Mouse (Mus musculus) megakaryocyte, embryonic 14.5 days (primary cell): ENCODE data around the gene Snhg11. TPM values are rescaled to one million over a fixed set of nuclear protein-coding genes. Genes with fewer than 3 reads are reported as not detected.

Source experiments
- H3K27me3 ChIP-seq: replicated peaks from 2 replicates; pipeline ENCODE3; 2012; ENCODE audit warnings: inconsistent platforms
- H3K36me3 ChIP-seq: replicated peaks from 2 replicates; pipeline ENCODE3; 2012; ENCODE audit warnings: low read length, inconsistent platforms, mixed read lengths
- H3K4me1 ChIP-seq: 2 replicates; pipeline ENCODE4 v1.6.1; 2012; ENCODE audit warnings: inconsistent platforms
- H3K4me3 ChIP-seq: replicated peaks from 2 replicates; pipeline ENCODE3; 2012; ENCODE audit warnings: moderate library complexity, mild to moderate bottlenecking, inconsistent platforms
- H3K9me3 ChIP-seq: 2 replicates; pipeline ENCODE4 v1.6.1; 2012; ENCODE audit warnings: inconsistent platforms
- FLI1 ChIP-seq: IDR thresholded peaks from 2 replicates; pipeline ENCODE4 v1.6.1; 2012; ENCODE audit warnings: low read length, inconsistent platforms, mixed read lengths
- GATA1 ChIP-seq: IDR thresholded peaks from 3 replicates; pipeline ENCODE4 v1.6.1; 2012; ENCODE audit warnings: mixed read lengths, low read length, inconsistent platforms, borderline replicate concordance
- polyA plus RNA-seq: library from polyadenylated mRNA; stranded (reverse); fragments of >175 nt; gene quantifications from 2 replicates; pipeline ENCODE4 v1.2.3, GENCODE M21; 2012; ENCODE audit warnings: low replicate concordance; ENCODE audit not compliant: insufficient read depth

Gene Snhg11
- polyA plus RNA-seq: not detected in 2 replicates

GRCm38 (mm10) chr2:158375443-158376122 is at the start of gene Snhg11:
Gene Snhg11, plus strand, starts transcription at chr2:158375638.
- H3K4me1 ChIP-seq: peaks cover 16% of the 10 kb centered on the region
- H3K27me3 ChIP-seq: peaks cover 67% of the 10 kb centered on the region
- H3K36me3 ChIP-seq: no peaks in the 10 kb centered on the region
- TF ChIP-seq GATA1: no peak
- H3K4me3 ChIP-seq: peak within 1 kb of the TSS; percentile 82
- H3K9me3 ChIP-seq: peaks cover 3% of the 10 kb centered on the region; the same call in 1 of the 2 replicates

- no peak overlapping the region for H3K4me3 ChIP-seq
- no peaks in the 10 kb centered on the region for H3K4me1 ChIP-seq
- H3K9me3 ChIP-seq: no peaks in the 10 kb centered on the region
- TF ChIP-seq GATA1 (no peak), FLI1 (no peak)
- H3K27me3 ChIP-seq: peaks cover 44% of the 10 kb centered on the region
- no peaks in the 10 kb centered on the region for H3K36me3 ChIP-seq
These were observed 41.1 kb upstream of the Snhg11 start for GRCm38 (mm10) chr2:158334356-158334755.

GRCm38 (mm10) chr2:158337698-158338097 is 37.7 kb upstream of the Snhg11 start:
- TF ChIP-seq GATA1 (no peak), FLI1 (no peak)
- H3K9me3 ChIP-seq: no peaks in the 10 kb centered on the region
- peaks cover 50% of the 10 kb centered on the region for H3K27me3 ChIP-seq
- H3K4me1 ChIP-seq: no peaks in the 10 kb centered on the region
- no peak overlapping the region for H3K4me3 ChIP-seq
- H3K36me3 ChIP-seq: no peaks in the 10 kb centered on the region

GRCm38 (mm10) chr2:158339948-158340564 is 35.4 kb upstream of the Snhg11 start:
- Histone ChIP-seq H3K4me1 (peaks cover 4% of the 10 kb centered on the region), H3K9me3 (no peaks in the 10 kb centered on the region), H3K27me3 (peaks cover 43% of the 10 kb centered on the region), H3K36me3 (no peaks in the 10 kb centered on the region), H3K4me3 (no peak overlapping the region)
- no peak for TF ChIP-seq FLI1
- TF ChIP-seq GATA1: no peak

- Histone ChIP-seq H3K9me3 (no peaks in the 10 kb centered on the region), H3K4me3 (no peak overlapping the region), H3K4me1 (peaks cover 7% of the 10 kb centered on the region), H3K27me3 (peaks cover 38% of the 10 kb centered on the region), H3K36me3 (no peaks in the 10 kb centered on the region)
- TF ChIP-seq GATA1: no peak
- TF ChIP-seq FLI1: no peak
These were observed 34.1 kb upstream of the Snhg11 start for GRCm38 (mm10) chr2:158341324-158341723.

GRCm38 (mm10) chr2:158343495-158343894 is 31.9 kb upstream of the Snhg11 start:
- TF ChIP-seq GATA1 (no peak), FLI1 (no peak)
- Histone ChIP-seq H3K4me3 (peak overlapping the region; percentile 25), H3K27me3 (peaks cover 31% of the 10 kb centered on the region), H3K36me3 (no peaks in the 10 kb centered on the region), H3K9me3 (no peaks in the 10 kb centered on the region), H3K4me1 (peaks cover 17% of the 10 kb centered on the region)

- Histone ChIP-seq H3K4me1 (peaks cover 17% of the 10 kb centered on the region), H3K36me3 (peaks cover 2% of the 10 kb centered on the region), H3K9me3 (no peaks in the 10 kb centered on the region), H3K27me3 (peaks cover 28% of the 10 kb centered on the region), H3K4me3 (no peak overlapping the region)
- no peak for TF ChIP-seq FLI1
- TF ChIP-seq GATA1: no peak
These were observed 29.0 kb upstream of the Snhg11 start for GRCm38 (mm10) chr2:158346467-158346866.

- H3K9me3 ChIP-seq: no peaks in the 10 kb centered on the region
- TF ChIP-seq FLI1 (no peak), GATA1 (no peak)
- no peak overlapping the region for H3K4me3 ChIP-seq
- peaks cover 14% of the 10 kb centered on the region for H3K36me3 ChIP-seq
- peaks cover 21% of the 10 kb centered on the region for H3K27me3 ChIP-seq
- H3K4me1 ChIP-seq: peaks cover 20% of the 10 kb centered on the region
These were observed 27.6 kb upstream of the Snhg11 start for GRCm38 (mm10) chr2:158347868-158348267.

GRCm38 (mm10) chr2:158352801-158353520 is 22.5 kb upstream of the Snhg11 start:
- peaks cover 8% of the 10 kb centered on the region for H3K4me1 ChIP-seq
- TF ChIP-seq FLI1 (no peak), GATA1 (no peak)
- H3K9me3 ChIP-seq: no peaks in the 10 kb centered on the region
- peaks cover 62% of the 10 kb centered on the region for H3K36me3 ChIP-seq
- H3K4me3 ChIP-seq: no peak overlapping the region
- H3K27me3 ChIP-seq: peaks cover 4% of the 10 kb centered on the region
